Mouse (Mus musculus) forebrain, embryonic 11.5 days (tissue): ENCODE results near the gene B3gnt9. TPM values are rescaled to one million over a fixed set of nuclear protein-coding genes. Genes with fewer than 3 reads are reported as not detected.
A peak's percentile ranks its signal among the peaks of the same experiment; 100 is the strongest.

ENCODE experiments used
- ATAC-seq: fragments of 200-750 bp; cut with Nextera tagmentation; replicated peaks from 2 replicates; pipeline ENCODE4 v1.8.0; 2017; ENCODE audit warnings: moderate TSS enrichment; ENCODE audit not compliant: low FRiP score
- DNase-seq: peaks from one replicate; pipeline ENCODE4 v3.0.0-alpha.2; 2017; ENCODE audit warnings: low spot score
- H3K27ac ChIP-seq: fragments of 300-500 bp; sonication (generic); 2 replicates; pipeline ENCODE4 v1.5.1; 2014; ENCODE audit warnings: low read depth, low read length
- H3K27me3 ChIP-seq: fragments of 300-500 bp; sonication (generic); 2 replicates; pipeline ENCODE4 v1.6.1; 2014; ENCODE audit warnings: mild to moderate bottlenecking, low read length, mixed read lengths; ENCODE audit not compliant: control insufficient read depth, insufficient read depth
- H3K36me3 ChIP-seq: fragments of 300-500 bp; sonication (generic); 2 replicates; pipeline ENCODE4 v1.6.1; 2014; ENCODE audit warnings: mild to moderate bottlenecking, low read length, moderate library complexity, mixed read lengths; ENCODE audit not compliant: control insufficient read depth, insufficient read depth
- H3K4me1 ChIP-seq: fragments of 300-500 bp; sonication (generic); replicated peaks from 2 replicates; pipeline ENCODE4 v1.6.1; 2014; ENCODE audit warnings: low read length, mixed read lengths; ENCODE audit not compliant: control insufficient read depth, insufficient read depth
- H3K4me2 ChIP-seq: fragments of 300-500 bp; sonication (generic); 2 replicates; pipeline ENCODE4 v1.6.1; 2014; ENCODE audit warnings: low read depth, mild to moderate bottlenecking, low read length, moderate library complexity, mixed read lengths; ENCODE audit not compliant: severe bottlenecking
- H3K4me3 ChIP-seq: fragments of 300-500 bp; sonication (generic); 2 replicates; pipeline ENCODE4 v1.5.1; 2014; ENCODE audit warnings: low read depth, low read length
- H3K9ac ChIP-seq: fragments of 300-500 bp; sonication (generic); 2 replicates; pipeline ENCODE4 v1.6.1; 2014; ENCODE audit warnings: low read length
- H3K9me3 ChIP-seq: fragments of 300-500 bp; sonication (generic); 2 replicates; pipeline ENCODE4 v1.6.1; 2016; ENCODE audit warnings: low read length, mixed read lengths; ENCODE audit not compliant: control insufficient read depth
- WGBS: fragments of 180-500 bp; shearing (Covaris S2); extraction: QIAGEN DNeasy Blood & Tissue Kit; methylation state at CpG from one replicate; pipeline ENCODE4 v1.1.7; 2014; 5-methylcytosine and 5-hydroxymethylcytosine counted together
- polyA plus RNA-seq: library from polyadenylated mRNA; unstranded; fragments of >200 nt; fragmentation: Nextera tagmentation; extraction: Ambion mirVana; gene quantifications from 2 replicates; pipeline ENCODE4 v1.2.1, GENCODE M21; 2014

Gene B3gnt9
- polyA plus RNA-seq, 1 experiment from 2014 or later = 2.9 TPM

DNA sequence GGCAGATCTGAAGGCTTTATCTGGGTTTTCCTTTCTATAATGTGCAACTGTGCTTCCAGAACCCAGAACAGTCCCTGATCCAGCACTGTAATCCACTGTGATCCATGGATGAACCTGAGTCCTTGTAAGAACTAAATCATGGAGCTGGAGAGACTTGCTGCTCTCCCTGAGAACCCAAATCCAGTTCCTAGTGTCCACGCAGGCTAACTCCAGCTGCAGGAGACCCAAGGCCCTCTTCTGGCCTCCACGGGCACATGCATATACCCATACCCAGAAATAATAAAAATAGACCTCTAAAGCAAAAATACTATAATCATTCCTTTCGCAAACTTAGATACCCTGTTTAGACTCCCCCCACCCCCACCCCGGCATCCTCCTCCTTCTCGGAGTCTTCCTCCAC is 33.3 kb upstream of the B3gnt9 start:
- DNase-seq (peak; percentile 47), ATAC-seq (no peak)
- H3K27ac ChIP-seq = no peak overlapping the region
- H3K4me1 ChIP-seq = peaks cover 13% of the 10 kb centered on the region
- H3K9ac ChIP-seq = peak overlapping the region; percentile 14; the same call in 1 of the 2 replicates
- H3K27me3 ChIP-seq = peaks cover 9% of the 10 kb centered on the region
- WGBS = 87% methylated on average over 5 of the region's 5 CpGs
- peak overlapping the region; percentile 39; the same call in 1 of the 2 replicates for H3K4me3 ChIP-seq
- H3K4me2 ChIP-seq = peak overlapping the region; percentile 74
- H3K36me3 ChIP-seq = no peaks in the 10 kb centered on the region; the same call in 1 of the 2 replicates
- no peaks in the 10 kb centered on the region for H3K9me3 ChIP-seq

DNA sequence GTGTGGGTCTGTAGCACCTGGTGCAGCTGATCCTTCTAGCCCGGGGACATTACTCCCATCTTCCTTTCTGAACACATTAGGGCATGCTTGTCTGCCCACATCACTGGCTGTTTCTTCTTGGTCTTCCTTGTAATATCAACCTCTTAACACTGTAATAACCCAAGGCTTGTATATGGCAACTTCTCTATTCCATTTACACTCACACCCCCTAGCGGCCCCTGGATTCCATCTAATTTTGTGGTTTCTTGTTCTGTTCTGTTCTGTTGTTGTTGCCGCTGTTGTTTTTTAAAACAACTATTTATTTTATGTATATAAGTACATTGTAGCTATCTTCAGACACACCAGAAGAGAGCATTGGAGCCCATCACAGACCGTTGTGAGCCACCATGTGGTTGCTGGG is 32.0 kb upstream of the B3gnt9 start:
- Histone ChIP-seq H3K4me1 (peaks cover 13% of the 10 kb centered on the region), H3K36me3 (no peaks in the 10 kb centered on the region; the same call in 1 of the 2 replicates), H3K27ac (no peak overlapping the region), H3K4me2 (no peak overlapping the region), H3K4me3 (no peak overlapping the region), H3K27me3 (peaks cover 9% of the 10 kb centered on the region), H3K9me3 (no peaks in the 10 kb centered on the region), H3K9ac (no peak overlapping the region)
- DNase-seq (no peak), ATAC-seq (no peak)
- 86% methylated on average over 4 of the region's 4 CpGs for WGBS

DNA sequence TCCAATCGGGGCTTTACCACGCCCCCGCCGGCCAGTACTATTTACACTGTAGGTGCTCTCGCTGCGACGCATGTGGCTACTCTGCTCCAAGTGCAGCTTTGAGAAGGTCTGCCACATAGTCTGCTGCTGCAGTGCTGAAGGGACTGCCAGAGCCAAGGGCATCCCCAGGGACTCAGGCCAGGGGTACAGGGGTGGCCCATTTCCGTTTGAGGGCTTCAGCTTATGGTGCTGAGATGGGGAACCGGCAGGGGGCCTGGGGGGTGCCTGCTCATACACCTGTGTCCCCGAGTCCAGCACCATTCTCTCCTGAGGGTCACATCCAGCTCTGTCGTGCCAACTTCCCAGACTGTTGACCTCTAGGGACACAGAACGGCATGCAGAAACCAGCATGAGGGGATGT is 30.6 kb upstream of the B3gnt9 start:
- Histone ChIP-seq H3K4me3 (no peak overlapping the region), H3K9ac (no peak overlapping the region)

DNA sequence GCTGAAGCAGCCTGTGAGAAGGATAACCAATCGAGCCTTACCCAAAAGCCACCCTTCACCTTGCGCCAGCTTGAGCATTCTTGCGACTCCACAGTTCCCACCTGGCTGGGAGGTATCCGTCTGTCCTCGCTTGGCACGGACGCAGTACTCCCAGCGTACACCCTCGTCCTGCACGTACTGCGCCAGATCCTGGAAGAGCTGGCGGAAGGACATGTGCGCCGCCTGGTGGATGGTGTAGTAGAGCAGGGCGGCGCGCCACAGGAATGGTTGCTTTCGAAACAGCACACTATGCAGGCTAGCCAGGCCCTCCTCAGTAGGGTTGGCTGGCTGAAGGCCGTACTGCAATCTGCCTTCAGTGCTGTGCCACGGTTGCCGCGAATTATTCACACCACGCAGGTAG is 28.1 kb upstream of the B3gnt9 start:
- no peaks in the 10 kb centered on the region for H3K9me3 ChIP-seq
- no peak overlapping the region for H3K9ac ChIP-seq
- H3K27me3 ChIP-seq = peaks cover 23% of the 10 kb centered on the region
- DNase-seq (peak; percentile 77), ATAC-seq (peak; percentile 47)
- H3K27ac ChIP-seq = no peak overlapping the region
- no peaks in the 10 kb centered on the region; the same call in 1 of the 2 replicates for H3K36me3 ChIP-seq
- no peak overlapping the region for H3K4me3 ChIP-seq
- WGBS = 19% methylated on average over 23 of the region's 23 CpGs
- H3K4me1 ChIP-seq = peaks cover 2% of the 10 kb centered on the region; the same call in 1 of the 2 replicates
- no peak overlapping the region for H3K4me2 ChIP-seq

More for the DNA sequence above, 30.6 kb upstream of the B3gnt9 start:
- DNase-seq = peak; percentile 47
- Histone ChIP-seq H3K4me1 (peaks cover 12% of the 10 kb centered on the region), H3K4me2 (no peak overlapping the region), H3K9me3 (no peaks in the 10 kb centered on the region), H3K36me3 (no peaks in the 10 kb centered on the region; the same call in 1 of the 2 replicates), H3K27ac (no peak overlapping the region), H3K27me3 (peaks cover 6% of the 10 kb centered on the region)
- ATAC-seq = no peak
- WGBS = 44% methylated on average over 12 of the region's 12 CpGs

DNA sequence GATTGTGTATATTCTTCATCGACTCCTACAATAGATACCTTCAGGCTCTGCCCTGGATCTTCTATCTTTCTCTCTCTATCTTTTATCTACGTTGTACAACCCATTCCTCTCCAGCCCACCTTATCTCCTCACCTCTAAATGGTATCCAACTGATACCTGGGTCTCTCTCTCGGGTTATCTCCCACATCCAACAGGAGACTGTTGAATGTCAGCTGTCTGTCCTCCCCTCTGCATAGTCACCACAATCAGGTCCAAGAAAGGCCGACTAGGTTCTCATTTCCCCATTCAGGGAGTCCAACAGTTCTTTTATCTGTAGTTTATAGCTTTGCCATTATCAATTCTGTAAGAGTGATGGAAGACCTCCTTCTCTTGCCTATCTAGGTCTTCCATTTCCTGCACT is 27.3 kb upstream of the B3gnt9 start:
- WGBS = 93% methylated on average over 4 of the region's 4 CpGs

DNA sequence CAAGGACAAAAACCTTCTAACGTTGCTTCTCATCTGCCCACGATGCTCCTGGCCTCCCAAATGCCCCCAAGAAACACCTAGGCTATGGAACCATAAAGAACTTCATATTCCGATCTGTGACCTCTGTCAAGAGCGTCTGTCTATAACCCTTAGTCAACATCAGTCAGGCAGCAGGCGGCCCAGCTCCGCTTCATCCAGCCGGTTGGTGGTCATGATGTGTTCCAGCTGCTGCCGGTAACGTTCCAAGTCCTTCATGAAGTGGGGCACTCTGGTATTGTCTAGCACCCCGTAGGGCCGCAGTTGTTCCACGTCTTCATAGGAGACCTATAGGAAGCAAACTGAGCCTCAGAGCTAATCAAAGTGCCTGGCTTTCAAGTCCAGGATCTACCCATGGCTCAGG is 26.9 kb upstream of the B3gnt9 start:
- Histone ChIP-seq H3K36me3 (no peaks in the 10 kb centered on the region; the same call in 1 of the 2 replicates), H3K27ac (no peak overlapping the region), H3K27me3 (peaks cover 36% of the 10 kb centered on the region), H3K4me3 (no peak overlapping the region), H3K4me2 (no peak overlapping the region), H3K9me3 (no peaks in the 10 kb centered on the region), H3K9ac (no peak overlapping the region), H3K4me1 (0 out of 2 replicates have a peak, but pooled peaks cover 2% of the 10 kb centered on the region)
- ATAC-seq = no peak
- 90% methylated on average over 12 of the region's 12 CpGs for WGBS
- peak; percentile 47 for DNase-seq

More for the DNA sequence above, 27.3 kb upstream of the B3gnt9 start:
- Histone ChIP-seq H3K4me1 (0 out of 2 replicates have a peak, but pooled peaks cover 2% of the 10 kb centered on the region), H3K36me3 (no peaks in the 10 kb centered on the region; the same call in 1 of the 2 replicates), H3K27ac (no peak overlapping the region), H3K9ac (no peak overlapping the region), H3K9me3 (no peaks in the 10 kb centered on the region), H3K27me3 (peaks cover 32% of the 10 kb centered on the region), H3K4me2 (no peak overlapping the region), H3K4me3 (no peak overlapping the region)
- ATAC-seq = no peak
- DNase-seq = no peak

DNA sequence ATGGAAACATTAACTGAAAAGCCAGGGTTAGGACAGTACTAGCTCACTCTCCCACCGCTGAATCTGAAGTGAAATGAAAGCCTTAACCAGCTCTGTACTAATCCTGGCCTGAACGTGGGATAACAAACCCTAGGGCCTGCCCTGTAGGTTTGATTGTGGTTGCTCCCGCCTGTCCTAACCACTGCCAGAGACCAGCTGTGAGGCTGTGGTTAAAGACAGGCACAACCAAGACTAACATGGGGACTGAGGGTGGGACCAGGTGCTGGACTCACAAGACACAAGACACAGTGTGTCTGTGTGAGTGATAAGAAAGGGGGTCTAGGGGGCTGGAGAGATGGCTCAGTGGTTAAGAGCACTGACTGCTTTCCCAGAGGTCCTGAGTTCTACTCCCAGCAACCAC is 25.6 kb upstream of the B3gnt9 start:
- 71% methylated on average over 3 of the region's 3 CpGs for WGBS
- no peak for ATAC-seq
- peak; percentile 49 for DNase-seq
- Histone ChIP-seq H3K9me3 (no peaks in the 10 kb centered on the region), H3K4me1 (peaks cover 4% of the 10 kb centered on the region; the same call in 1 of the 2 replicates), H3K36me3 (no peaks in the 10 kb centered on the region; the same call in 1 of the 2 replicates), H3K9ac (no peak overlapping the region), H3K4me3 (no peak overlapping the region), H3K27me3 (peaks cover 48% of the 10 kb centered on the region), H3K4me2 (no peak overlapping the region), H3K27ac (no peak overlapping the region)

DNA sequence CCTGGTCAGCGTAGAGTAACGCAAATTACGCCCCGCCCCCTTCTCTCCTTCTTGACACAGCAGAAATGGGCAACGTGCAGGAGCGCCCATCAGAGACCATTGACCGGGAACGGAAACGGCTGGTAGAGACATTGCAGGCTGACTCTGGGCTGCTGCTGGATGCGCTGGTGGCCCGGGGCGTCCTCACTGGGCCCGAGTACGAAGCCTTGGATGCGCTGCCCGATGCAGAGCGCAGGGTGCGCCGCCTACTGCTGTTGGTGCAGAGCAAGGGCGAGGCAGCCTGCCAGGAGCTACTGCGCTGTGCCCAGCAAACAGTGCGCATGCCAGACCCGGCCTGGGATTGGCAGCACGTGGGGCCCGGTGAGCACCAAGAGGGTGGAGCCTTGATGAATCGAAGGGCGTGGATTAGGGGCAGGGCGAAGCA is 24.0 kb upstream of the B3gnt9 start:
- peaks cover 63% of the 10 kb centered on the region for H3K27me3 ChIP-seq
- DNase-seq (peak; percentile 66), ATAC-seq (peak; percentile 23; the same call in 1 of the 2 replicates)
- no peak overlapping the region for H3K4me3 ChIP-seq
- no peaks in the 10 kb centered on the region for H3K36me3 ChIP-seq
- H3K4me1 ChIP-seq = peaks cover 7% of the 10 kb centered on the region; the same call in 1 of the 2 replicates
- no peak overlapping the region for H3K27ac ChIP-seq
- H3K4me2 ChIP-seq = 0 out of 2 replicates have a peak overlapping the region, but pooled peaks have one; percentile 16
- 2% methylated on average over 28 of the region's 28 CpGs for WGBS
- H3K9me3 ChIP-seq = no peaks in the 10 kb centered on the region
- no peak overlapping the region for H3K9ac ChIP-seq
